31 mouse cellular contexts compared by ENCODE assay signal in the genomic region with DNA sequence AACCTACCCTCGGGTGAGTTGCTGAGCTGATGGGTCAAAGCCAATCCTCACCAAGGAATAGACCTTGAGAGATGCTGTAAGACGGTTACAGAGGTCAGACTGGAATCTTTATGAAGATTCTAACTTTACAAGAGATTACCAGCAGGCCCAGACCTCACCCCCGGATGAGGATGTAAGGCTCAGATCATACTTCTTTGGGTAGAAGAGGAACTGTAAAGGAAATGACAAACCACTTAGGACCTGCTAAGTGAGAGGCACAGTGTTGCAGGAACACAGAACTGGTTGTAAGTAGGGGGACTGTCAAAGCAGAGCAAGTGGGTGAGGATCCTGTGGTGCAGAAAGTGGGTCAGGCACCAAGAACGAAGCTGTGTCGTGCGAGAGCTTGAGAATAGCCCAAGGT.
A peak's percentile ranks its signal among the peaks of the same experiment; 100 is the strongest.
DNase-seq lines count a peak whose midpoint lies in the region; ATAC-seq and TF ChIP-seq lines count a peak whose summit lies in the region.
"Had no signal": no experiment of that assay in that cellular context is flagged by ENCODE, and none has a peak within 500 bp of the region (broad histone marks: within the 10 kb centered on the region; RNA-seq: fewer than 3 reads in every experiment).

No protein-coding gene starts in this region.

- peaks cover 23% of the 10 kb centered on the region for H3K4me1 ChIP-seq in thymus, adult 2 months (replicated peaks; ENCODE audit: control insufficient read depth, insufficient read depth, low read length)
- H3K4me1 ChIP-seq: embryonic facial prominence, embryonic 13.5 days; liver, embryonic 12.5 days; midbrain, embryonic 15.5 days; neural tube, embryonic 12.5 days had no signal

- peak overlapping the region; percentile 89 for H3K27ac ChIP-seq in thymus, adult 2 months (ENCODE audit: control insufficient read depth, insufficient read depth, low read length)
- H3K27ac ChIP-seq: embryonic facial prominence, embryonic 13.5 days; gastrocnemius, adult 2 months; hindbrain, embryonic 14.5 days; kidney, postnatal 0 days; liver, embryonic 12.5 days; midbrain, embryonic 10.5 days; midbrain, embryonic 15.5 days; neural tube, embryonic 12.5 days had no signal

- peak; percentile 35 for DNase-seq in thymus, adult 2 months
- no peak for DNase-seq in thymus, adult 18-20 months
- DNase-seq in thymus, postnatal 0 days (ENCODE audit: low spot score), result peak; percentile 76
- DNase-seq in thymus, postnatal 4 days, result peak; percentile 43
- DNase-seq in cerebellum, adult 8-10 months, result no peak
- no peak for DNase-seq in heart, adult 8-10 months (ENCODE audit: low spot score)
- DNase-seq: adrenal gland, postnatal 14 days; cerebellum, adult 11 months; cerebellum, adult 9-11 months; gastrocnemius, adult 2 months; heart, postnatal 36 days; kidney, adult 8-10 months; kidney, postnatal 4 days; layer of hippocampus, postnatal 36 days; left cerebral cortex, postnatal 4 days; liver, postnatal 0 days; lung, postnatal 4 days; right cerebral cortex, postnatal 14 days had no signal

- no peak for TF ChIP-seq POLR2A in thymus, adult 2 months (IDR thresholded peaks at IDR 0.05; ENCODE audit: control insufficient read depth, extremely low read depth, insufficient read depth, low read length, poor library complexity)

- WGBS in thymus, adult 2 months, result 14% methylated on average over 6 of the region's 6 CpGs

- H3K27me3 ChIP-seq in thymus, adult 2 months (ENCODE audit: control insufficient read depth, insufficient read depth, low read length), result no peaks in the 10 kb centered on the region
- H3K27me3 ChIP-seq: CH12.LX; embryonic facial prominence, embryonic 13.5 days; liver, embryonic 12.5 days; midbrain, embryonic 15.5 days; neural tube, embryonic 12.5 days had no signal

- H3K4me3 ChIP-seq in thymus, adult 2 months (ENCODE audit: control insufficient read depth, insufficient read depth, low read length), result no peak overlapping the region
- H3K4me3 ChIP-seq: embryonic facial prominence, embryonic 13.5 days; erythroblast, embryonic 14.5 days; gastrocnemius, adult 2 months; liver, embryonic 12.5 days; midbrain, embryonic 10.5 days; midbrain, embryonic 15.5 days; neural tube, embryonic 12.5 days had no signal

- H3K36me3 ChIP-seq in thymus, adult 2 months (ENCODE audit: control insufficient read depth, insufficient read depth, low read length), result no peaks in the 10 kb centered on the region
- H3K36me3 ChIP-seq: embryonic facial prominence, embryonic 13.5 days; liver, embryonic 12.5 days; midbrain, embryonic 10.5 days; midbrain, embryonic 15.5 days; neural tube, embryonic 12.5 days had no signal

- ATAC-seq in hematopoietic stem cell, adult 5-6 weeks (replicated peaks in 1 of 2; ENCODE audit: insufficient read depth in 1 of 2, low FRiP score in 2 of 2, low TSS enrichment in 1 of 2, low read depth in 1 of 2, poor library complexity in 2 of 2, severe bottlenecking in 2 of 2), result peak; percentile 65 to 67
- no peak for ATAC-seq in erythroblast, adult 5-6 weeks (replicated peaks; ENCODE audit: low FRiP score, poor library complexity, severe bottlenecking)
- ATAC-seq: forebrain, embryonic 16.5 days; intestine, embryonic 16.5 days; liver, embryonic 12.5 days; liver, postnatal 0 days; midbrain, embryonic 15.5 days had no signal

- no peak for TF ChIP-seq CTCF in thymus, adult 2 months (IDR thresholded peaks at IDR 0.05; ENCODE audit: borderline replicate concordance, control insufficient read depth, extremely low read depth, insufficient read depth, low read length, poor library complexity)

Comparison
In these comparisons a context has a peak if more than half of its experiments do, and no peak if none do; other contexts are left out.
1. DNase-seq: peak in thymus, adult 2 months (single experiment), thymus, postnatal 0 days (single experiment) and thymus, postnatal 4 days (single experiment); none in thymus, adult 18-20 months (0 of 2), cerebellum, adult 8-10 months (single experiment) and heart, adult 8-10 months (single experiment).